Mouse (Mus musculus): ENCODE data around the gene Smarcd1. TPM values are rescaled to one million over a fixed set of nuclear protein-coding genes. Genes with fewer than 3 reads are reported as not detected.
"Not testable (repeated sequence)": the region's sequence is repeated elsewhere in the genome, so short reads cannot be mapped to it uniquely, and the experiment has no call there.

Gene Smarcd1
- total and polyA plus RNA-seq, 2 experiments, result 2.0 to 8.5 TPM

GRCm38 (mm10) chr15:99726549-99726948 is 24.6 kb downstream of the Smarcd1 start:
- Histone ChIP-seq H3K27me3 (ENCODE audit: control insufficient read depth, insufficient read depth, low read length) (no peaks in the 10 kb centered on the region), H3K4me3 (ENCODE audit: insufficient read depth, low read depth, low read length) (no peak overlapping the region), H3K79me2 (ENCODE audit: control insufficient read depth, insufficient read depth, low read length) (peaks cover 2% of the 10 kb centered on the region; the same call in 1 of the 2 replicates), H3K36me3 (ENCODE audit: control insufficient read depth, insufficient read depth, low read length) (peaks cover 5% of the 10 kb centered on the region; the same call in 1 of the 2 replicates), H3K4me1 (ENCODE audit: control insufficient read depth, insufficient read depth, low read length) (peaks cover 29% of the 10 kb centered on the region), H3K27ac (replicated peaks; ENCODE audit: insufficient read depth, low read depth, low read length) (no peak overlapping the region), H3K9ac (ENCODE audit: low read depth, low read length) (no peak overlapping the region)
- 66% methylated on average over 2 of the region's 2 CpGs for WGBS
- DNase-seq (ENCODE audit: extremely low read depth, low read depth, low spot score), result no peak
- TF ChIP-seq CTCF (IDR thresholded peaks at IDR 0.05; ENCODE audit: low read depth, low read length), result no peak

- not testable (repeated sequence) for H3K27me3 ChIP-seq (ENCODE audit: control insufficient read depth, insufficient read depth, low read length); H3K27ac ChIP-seq (replicated peaks; ENCODE audit: insufficient read depth, low read depth, low read length); H3K36me3 ChIP-seq (ENCODE audit: control insufficient read depth, insufficient read depth, low read length); DNase-seq (ENCODE audit: extremely low read depth, low read depth, low spot score); H3K79me2 ChIP-seq (ENCODE audit: control insufficient read depth, insufficient read depth, low read length); H3K9ac ChIP-seq (ENCODE audit: low read depth, low read length); H3K4me3 ChIP-seq (ENCODE audit: insufficient read depth, low read depth, low read length)
- 82% methylated on average over 5 of the region's 5 CpGs for WGBS
- H3K4me1 ChIP-seq (ENCODE audit: control insufficient read depth, insufficient read depth, low read length), result peaks cover 25% of the 10 kb centered on the region
Measured at GRCm38 (mm10) chr15:99727039-99727438, 25.1 kb downstream of the Smarcd1 start.

DNA sequence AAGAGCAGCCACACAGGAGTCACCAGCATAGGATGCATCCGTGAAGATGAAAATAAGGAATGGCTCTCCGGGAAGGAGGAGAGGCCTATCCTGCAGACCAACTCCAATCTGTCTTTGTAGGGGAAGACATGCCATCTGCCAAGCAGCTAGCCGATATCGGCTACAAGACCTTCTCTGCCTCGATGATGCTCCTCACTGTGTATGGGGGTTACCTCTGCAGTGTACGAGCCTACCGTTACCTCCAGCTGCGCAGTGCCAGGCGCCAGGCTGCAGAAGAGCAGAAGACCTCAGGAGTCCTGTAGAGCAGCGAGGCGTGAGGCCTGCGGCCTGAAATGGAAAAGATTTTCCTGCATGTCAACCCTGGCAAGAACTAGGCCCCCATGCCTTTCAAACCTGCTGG is 25.6 kb downstream of the Smarcd1 start:
- TF ChIP-seq POLR2A (IDR thresholded peaks at IDR 0.05; ENCODE audit: extremely low read depth, insufficient read depth, low read length) (no peak), CTCF (IDR thresholded peaks at IDR 0.05; ENCODE audit: low read depth, low read length) (no peak)
- no peak for DNase-seq (ENCODE audit: extremely low read depth, low read depth, low spot score)

GRCm38 (mm10) chr15:99728211-99728610 is 26.3 kb downstream of the Smarcd1 start:
- no peak for DNase-seq (ENCODE audit: extremely low read depth, low read depth, low spot score)
- no peak overlapping the region for H3K9ac ChIP-seq (ENCODE audit: low read depth, low read length)
- H3K36me3 ChIP-seq (ENCODE audit: control insufficient read depth, insufficient read depth, low read length), result peaks cover 5% of the 10 kb centered on the region; the same call in 1 of the 2 replicates
- no peaks in the 10 kb centered on the region for H3K27me3 ChIP-seq (ENCODE audit: control insufficient read depth, insufficient read depth, low read length)
- peaks cover 17% of the 10 kb centered on the region for H3K4me1 ChIP-seq (ENCODE audit: control insufficient read depth, insufficient read depth, low read length)
- 95% methylated on average over 5 of the region's 5 CpGs for WGBS
- H3K27ac ChIP-seq (replicated peaks; ENCODE audit: insufficient read depth, low read depth, low read length), result no peak overlapping the region
- no peak overlapping the region for H3K4me3 ChIP-seq (ENCODE audit: insufficient read depth, low read depth, low read length)
- TF ChIP-seq POLR2A (IDR thresholded peaks at IDR 0.05; ENCODE audit: extremely low read depth, insufficient read depth, low read length) (no peak), CTCF (IDR thresholded peaks at IDR 0.05; ENCODE audit: low read depth, low read length) (no peak)
- peaks cover 2% of the 10 kb centered on the region; the same call in 1 of the 2 replicates for H3K79me2 ChIP-seq (ENCODE audit: control insufficient read depth, insufficient read depth, low read length)

More for the DNA sequence above, 25.6 kb downstream of the Smarcd1 start:
- H3K4me1 ChIP-seq (ENCODE audit: control insufficient read depth, insufficient read depth, low read length), result peaks cover 21% of the 10 kb centered on the region
- peaks cover 2% of the 10 kb centered on the region; the same call in 1 of the 2 replicates for H3K79me2 ChIP-seq (ENCODE audit: control insufficient read depth, insufficient read depth, low read length)
- 97% methylated on average over 12 of the region's 12 CpGs for WGBS
- H3K9ac ChIP-seq (ENCODE audit: low read depth, low read length), result no peak overlapping the region
- H3K27ac ChIP-seq (replicated peaks; ENCODE audit: insufficient read depth, low read depth, low read length), result no peak overlapping the region
- H3K36me3 ChIP-seq (ENCODE audit: control insufficient read depth, insufficient read depth, low read length), result peaks cover 5% of the 10 kb centered on the region; the same call in 1 of the 2 replicates
- no peaks in the 10 kb centered on the region for H3K27me3 ChIP-seq (ENCODE audit: control insufficient read depth, insufficient read depth, low read length)
- no peak overlapping the region for H3K4me3 ChIP-seq (ENCODE audit: insufficient read depth, low read depth, low read length)

- WGBS, result 96% methylated on average over 4 of the region's 4 CpGs
- H3K36me3 ChIP-seq (ENCODE audit: control insufficient read depth, insufficient read depth, low read length), result peaks cover 5% of the 10 kb centered on the region; the same call in 1 of the 2 replicates
- no peak overlapping the region for H3K4me3 ChIP-seq (ENCODE audit: insufficient read depth, low read depth, low read length)
- no peak for DNase-seq (ENCODE audit: extremely low read depth, low read depth, low spot score)
- no peaks in the 10 kb centered on the region for H3K27me3 ChIP-seq (ENCODE audit: control insufficient read depth, insufficient read depth, low read length)
- H3K27ac ChIP-seq (replicated peaks; ENCODE audit: insufficient read depth, low read depth, low read length), result no peak overlapping the region
- TF ChIP-seq POLR2A (IDR thresholded peaks at IDR 0.05; ENCODE audit: extremely low read depth, insufficient read depth, low read length), result no peak
- TF ChIP-seq CTCF (IDR thresholded peaks at IDR 0.05; ENCODE audit: low read depth, low read length), result peak; percentile 14; the same call in 1 of the 2 replicates
- H3K79me2 ChIP-seq (ENCODE audit: control insufficient read depth, insufficient read depth, low read length), result peaks cover 2% of the 10 kb centered on the region; the same call in 1 of the 2 replicates
- H3K4me1 ChIP-seq (ENCODE audit: control insufficient read depth, insufficient read depth, low read length), result peaks cover 10% of the 10 kb centered on the region
- no peak overlapping the region for H3K9ac ChIP-seq (ENCODE audit: low read depth, low read length)
Measured at GRCm38 (mm10) chr15:99729056-99729783, 27.3 kb downstream of the Smarcd1 start.

- H3K79me2 ChIP-seq (ENCODE audit: control insufficient read depth, insufficient read depth, low read length), result peaks cover 2% of the 10 kb centered on the region; the same call in 1 of the 2 replicates
- 100% methylated on average over 2 of the region's 2 CpGs for WGBS
- DNase-seq (ENCODE audit: extremely low read depth, low read depth, low spot score), result no peak
- TF ChIP-seq POLR2A (IDR thresholded peaks at IDR 0.05; ENCODE audit: extremely low read depth, insufficient read depth, low read length) (no peak), CTCF (IDR thresholded peaks at IDR 0.05; ENCODE audit: low read depth, low read length) (no peak)
- H3K4me1 ChIP-seq (ENCODE audit: control insufficient read depth, insufficient read depth, low read length), result peaks cover 3% of the 10 kb centered on the region; the same call in 1 of the 2 replicates
- H3K36me3 ChIP-seq (ENCODE audit: control insufficient read depth, insufficient read depth, low read length), result peaks cover 5% of the 10 kb centered on the region; the same call in 1 of the 2 replicates
- H3K4me3 ChIP-seq (ENCODE audit: insufficient read depth, low read depth, low read length), result no peak overlapping the region
- no peaks in the 10 kb centered on the region for H3K27me3 ChIP-seq (ENCODE audit: control insufficient read depth, insufficient read depth, low read length)
- H3K27ac ChIP-seq (replicated peaks; ENCODE audit: insufficient read depth, low read depth, low read length), result no peak overlapping the region
- H3K9ac ChIP-seq (ENCODE audit: low read depth, low read length), result no peak overlapping the region
Measured at GRCm38 (mm10) chr15:99731167-99731566, 29.2 kb downstream of the Smarcd1 start.
